Mouse (Mus musculus) olfactory bulb, adult 2 months (tissue): Measurements from ENCODE around the gene Focad.

Experiments
- CTCF ChIP-seq: fragments of 200-500 bp; IDR thresholded peaks from 2 replicates; pipeline ENCODE4 v1.5.1; 2012; ENCODE audit warnings: low read depth, mild to moderate bottlenecking, low read length, moderate library complexity; ENCODE audit not compliant: insufficient read depth
- POLR2A ChIP-seq: fragments of 200-500 bp; IDR thresholded peaks from 2 replicates; pipeline ENCODE4 v1.6.1; 2012; ENCODE audit warnings: mild to moderate bottlenecking, low read depth, low read length, moderate library complexity; ENCODE audit not compliant: insufficient read depth

- TF ChIP-seq POLR2A (no peak), CTCF (no peak)
Observed at GRCm38 (mm10) chr4:88208676-88209075, 114.2 kb downstream of the Focad start.
